Mouse (Mus musculus) hindbrain, embryonic 12.5 days (tissue): Measurements from ENCODE around the gene Padi3. TPM values are rescaled to one million over a fixed set of nuclear protein-coding genes. Genes with fewer than 3 reads are reported as not detected.
A peak's percentile ranks its signal among the peaks of the same experiment; 100 is the strongest.

Source experiments
- ATAC-seq: fragments of 200-750 bp; cut with Nextera tagmentation; 2 replicates; pipeline ENCODE4 v1.8.0; 2017; ENCODE audit warnings: moderate TSS enrichment; ENCODE audit not compliant: low FRiP score
- H3K27ac ChIP-seq: fragments of 300-500 bp; sonication (generic); 2 replicates; pipeline ENCODE4 v1.5.1; 2016; ENCODE audit warnings: mild to moderate bottlenecking
- H3K27me3 ChIP-seq: fragments of 300-500 bp; sonication (generic); 2 replicates; pipeline ENCODE4 v1.6.1; 2016; ENCODE audit warnings: mild to moderate bottlenecking
- H3K36me3 ChIP-seq: fragments of 300-500 bp; sonication (generic); 2 replicates; pipeline ENCODE4 v1.6.1; 2016; ENCODE audit warnings: mild to moderate bottlenecking
- H3K4me1 ChIP-seq: fragments of 300-500 bp; sonication (generic); 2 replicates; pipeline ENCODE4 v1.6.1; 2016
- H3K4me2 ChIP-seq: fragments of 300-500 bp; sonication (generic); replicated peaks from 2 replicates; pipeline ENCODE4 v1.6.1; 2016; ENCODE audit warnings: mild to moderate bottlenecking
- H3K4me3 ChIP-seq: fragments of 300-500 bp; sonication (generic); 2 replicates; pipeline ENCODE4 v1.5.1; 2016; ENCODE audit warnings: mild to moderate bottlenecking
- H3K9ac ChIP-seq: fragments of 300-500 bp; sonication (generic); 2 replicates; pipeline ENCODE4 v1.6.1; 2016; ENCODE audit warnings: mild to moderate bottlenecking, moderate library complexity
- H3K9me3 ChIP-seq: fragments of 300-500 bp; sonication (generic); replicated peaks from 2 replicates; pipeline ENCODE4 v1.6.1; 2016; ENCODE audit warnings: mild to moderate bottlenecking
- WGBS: fragments of 180-500 bp; shearing (Covaris S2); methylation state at CpG from one replicate; pipeline ENCODE4 v1.1.7; 2016; 5-methylcytosine and 5-hydroxymethylcytosine counted together
- polyA plus RNA-seq: library from polyadenylated mRNA; unstranded; fragments of >200 nt; fragmentation: Nextera tagmentation; extraction: Ambion mirVana; gene quantifications from 2 replicates; pipeline ENCODE4 v1.2.1, GENCODE M21; 2016

The Padi3 gene
- polyA plus RNA-seq, 1 experiment from 2014 or later = 0.06 TPM

DNA sequence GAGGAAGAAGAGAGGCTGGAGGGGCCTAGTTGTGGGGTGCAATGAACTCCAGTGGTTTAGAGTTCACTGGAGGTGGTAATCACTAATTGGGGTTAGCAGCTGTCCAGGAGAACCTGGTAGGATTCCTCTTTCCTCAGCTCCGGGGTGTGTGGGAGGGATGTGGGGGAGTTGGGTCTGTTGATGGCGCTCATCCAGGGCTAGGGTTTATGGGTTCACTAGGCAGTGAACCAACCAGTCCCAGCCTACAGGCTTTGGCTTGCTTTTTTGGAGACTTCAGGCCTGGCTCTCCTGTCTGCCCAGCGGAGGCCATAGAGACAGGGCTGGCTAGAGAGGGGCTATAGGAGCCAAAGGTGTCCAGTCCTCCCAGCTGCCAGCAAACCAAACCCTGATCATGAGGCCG, 20.5 kb downstream of the Padi3 start:
- Histone ChIP-seq H3K9me3 (no peaks in the 10 kb centered on the region), H3K36me3 (no peaks in the 10 kb centered on the region), H3K4me3 (no peak overlapping the region), H3K4me2 (no peak overlapping the region), H3K27ac (no peak overlapping the region), H3K27me3 (0 out of 2 replicates have a peak, but pooled peaks cover 5% of the 10 kb centered on the region), H3K4me1 (0 out of 2 replicates have a peak, but pooled peaks cover 2% of the 10 kb centered on the region), H3K9ac (no peak overlapping the region)
- WGBS = 91% methylated on average over 4 of the region's 4 CpGs
- no peak for ATAC-seq

DNA sequence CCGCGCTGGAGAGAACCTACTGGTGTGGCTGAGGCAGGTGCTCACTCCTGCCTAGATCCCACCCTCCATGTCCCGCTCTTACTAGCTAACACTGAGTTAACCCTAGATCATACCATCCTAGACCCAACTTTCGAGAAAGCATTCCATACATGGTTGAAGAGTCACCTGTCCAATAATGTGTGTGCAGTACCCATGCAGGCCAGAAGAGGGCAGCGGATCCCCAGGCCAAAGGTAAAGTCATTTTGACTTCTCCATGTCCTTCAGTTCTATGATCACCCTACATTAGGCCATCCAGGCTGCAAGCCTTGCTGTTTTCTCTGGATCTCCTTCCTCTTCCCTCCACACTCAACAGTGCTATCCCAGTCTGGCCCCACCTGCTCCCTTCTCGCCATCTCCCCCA, 21.5 kb downstream of the Padi3 start:
- Histone ChIP-seq H3K4me3 (no peak overlapping the region), H3K27me3 (0 out of 2 replicates have a peak, but pooled peaks cover 5% of the 10 kb centered on the region), H3K9me3 (no peaks in the 10 kb centered on the region), H3K4me2 (no peak overlapping the region), H3K9ac (no peak overlapping the region), H3K4me1 (no peaks in the 10 kb centered on the region), H3K36me3 (no peaks in the 10 kb centered on the region), H3K27ac (no peak overlapping the region)
- WGBS = 51% methylated on average over 6 of the region's 6 CpGs
- no peak for ATAC-seq

DNA sequence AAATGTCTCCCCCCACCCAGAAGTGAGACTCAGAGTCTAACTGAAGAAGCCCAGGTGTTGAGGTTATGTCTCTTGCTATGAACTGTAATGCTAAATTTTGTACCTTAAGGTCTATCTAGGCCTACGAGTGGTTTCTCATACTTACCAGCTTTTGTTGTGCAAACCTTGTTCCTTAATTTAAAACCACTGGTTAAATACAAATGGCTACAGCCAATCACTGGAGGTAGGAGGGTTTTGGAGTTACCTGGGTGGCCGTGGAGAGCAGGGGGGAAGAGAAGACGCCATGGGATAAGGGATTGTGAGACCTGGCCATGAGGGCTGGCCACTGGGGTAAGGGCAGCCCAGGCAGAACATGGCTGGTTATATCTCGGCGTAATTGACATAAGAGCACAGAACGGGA, 22.2 kb downstream of the Padi3 start:
- H3K27ac ChIP-seq = no peak overlapping the region
- 85% methylated on average over 6 of the region's 6 CpGs for WGBS
- H3K9me3 ChIP-seq = no peaks in the 10 kb centered on the region
- H3K4me2 ChIP-seq = no peak overlapping the region
- no peaks in the 10 kb centered on the region for H3K27me3 ChIP-seq
- no peak for ATAC-seq
- no peaks in the 10 kb centered on the region for H3K36me3 ChIP-seq
- no peak overlapping the region for H3K4me3 ChIP-seq
- no peaks in the 10 kb centered on the region for H3K4me1 ChIP-seq
- no peak overlapping the region for H3K9ac ChIP-seq

DNA sequence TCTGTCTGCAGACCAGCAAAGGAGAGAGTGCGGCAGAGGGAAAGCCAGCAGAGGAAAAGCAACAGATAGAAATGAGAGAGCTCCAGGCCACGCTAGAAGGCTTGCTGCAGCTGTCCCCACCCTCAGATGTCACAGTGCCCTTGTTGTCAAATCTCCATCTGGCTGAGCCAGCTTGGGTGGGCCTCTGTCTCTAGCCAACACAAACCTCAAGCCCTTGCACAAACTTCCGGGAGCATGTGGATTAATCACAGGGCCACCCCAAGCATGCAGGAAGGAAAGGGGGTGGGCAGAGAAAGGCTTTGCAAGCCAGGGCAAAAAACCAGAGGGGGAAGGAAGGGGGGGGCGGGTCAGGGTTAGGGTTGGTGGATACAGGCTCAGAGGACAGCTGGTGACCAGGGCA, 23.0 kb downstream of the Padi3 start:
- Histone ChIP-seq H3K36me3 (no peaks in the 10 kb centered on the region), H3K27me3 (no peaks in the 10 kb centered on the region), H3K27ac (no peak overlapping the region), H3K4me2 (no peak overlapping the region), H3K4me3 (no peak overlapping the region), H3K9me3 (no peaks in the 10 kb centered on the region), H3K4me1 (no peaks in the 10 kb centered on the region), H3K9ac (no peak overlapping the region)
- WGBS = 69% methylated on average over 4 of the region's 4 CpGs
- ATAC-seq = no peak

DNA sequence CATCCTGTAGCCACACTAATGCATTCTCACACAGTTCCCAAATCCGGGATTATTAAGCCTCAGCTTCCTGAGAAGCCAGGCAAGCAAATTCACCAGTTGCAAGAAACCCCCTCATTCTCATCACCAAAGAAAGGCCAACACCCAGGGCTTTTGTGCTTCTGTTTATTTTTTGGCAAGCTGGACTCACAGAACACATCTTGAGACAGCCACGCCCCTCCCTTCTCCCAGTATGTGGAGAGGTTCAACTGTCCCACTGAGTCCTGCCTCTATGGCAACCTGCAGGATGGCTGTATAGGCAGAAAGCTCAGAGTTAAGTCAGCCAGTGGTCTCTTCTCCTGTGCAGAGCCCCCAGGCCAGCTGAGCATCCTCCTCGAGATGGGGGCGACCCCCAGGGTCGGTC, 25.2 kb downstream of the Padi3 start:
- 79% methylated on average over 5 of the region's 5 CpGs for WGBS

DNA sequence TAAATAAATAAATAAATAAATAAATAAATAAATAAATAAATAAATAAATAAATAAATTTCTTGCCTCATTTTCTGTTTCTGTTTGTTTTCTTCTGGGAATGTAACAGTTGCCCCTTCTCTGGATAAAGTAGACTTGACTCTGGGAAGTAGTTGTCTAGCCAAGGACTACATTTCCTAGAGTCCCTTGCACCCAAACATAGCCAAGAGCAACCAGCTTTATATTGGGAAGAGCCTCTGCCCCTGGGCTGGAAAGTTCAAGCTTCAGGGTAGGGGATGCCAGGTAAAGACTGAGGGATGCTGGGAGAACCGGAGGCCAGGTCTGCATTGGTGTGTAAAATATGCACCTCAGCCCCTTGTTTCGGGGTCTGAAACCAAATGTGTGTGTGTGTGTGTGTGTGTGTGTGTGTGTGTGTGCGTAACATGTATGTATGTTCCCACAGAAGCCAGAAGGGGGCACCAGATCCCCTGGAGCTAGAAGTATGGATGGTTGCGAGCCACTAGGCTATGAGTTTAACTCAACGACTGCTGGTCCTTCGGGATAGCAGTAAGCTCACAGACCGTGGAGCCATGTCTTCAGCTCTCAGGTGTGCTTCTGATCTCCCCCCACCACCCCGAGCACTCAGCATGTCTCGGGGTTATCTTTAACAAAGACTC, 26.0 kb downstream of the Padi3 start:
- Histone ChIP-seq H3K36me3 (no peaks in the 10 kb centered on the region), H3K27ac (no peak overlapping the region), H3K9me3 (no peaks in the 10 kb centered on the region), H3K4me2 (no peak overlapping the region), H3K9ac (no peak overlapping the region), H3K4me3 (no peak overlapping the region), H3K4me1 (0 out of 2 replicates have a peak, but pooled peaks cover 5% of the 10 kb centered on the region), H3K27me3 (no peaks in the 10 kb centered on the region)
- no peak for ATAC-seq
- 98% methylated on average over 9 of the region's 9 CpGs for WGBS

More for the DNA sequence above, 25.2 kb downstream of the Padi3 start:
- Histone ChIP-seq H3K9ac (no peak overlapping the region), H3K36me3 (no peaks in the 10 kb centered on the region), H3K4me3 (no peak overlapping the region), H3K4me1 (no peaks in the 10 kb centered on the region), H3K9me3 (no peaks in the 10 kb centered on the region), H3K27ac (no peak overlapping the region), H3K4me2 (no peak overlapping the region), H3K27me3 (no peaks in the 10 kb centered on the region)
- ATAC-seq = no peak

DNA sequence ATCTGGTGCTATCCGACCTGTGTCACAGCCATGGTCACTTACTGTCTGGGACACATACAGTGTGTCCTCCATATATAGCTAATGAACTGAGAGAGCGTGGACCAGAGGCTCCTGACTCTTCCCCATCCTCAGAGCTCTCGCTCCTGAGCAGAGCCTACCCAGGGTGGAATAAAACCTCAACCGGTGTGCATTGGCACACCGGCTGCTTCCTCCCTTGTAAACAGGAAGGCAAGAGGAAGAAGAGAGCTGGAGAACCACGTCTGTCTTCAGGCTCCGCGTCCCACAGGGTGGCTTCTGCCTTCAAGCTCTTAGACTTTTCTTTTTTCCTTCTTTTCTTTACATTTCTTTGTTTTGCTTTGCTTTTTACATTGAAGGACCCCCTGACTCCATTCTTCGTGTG, 27.6 kb downstream of the Padi3 start:
- no peak for ATAC-seq
- 0 out of 2 replicates have a peak, but pooled peaks cover 9% of the 10 kb centered on the region for H3K4me1 ChIP-seq
- no peaks in the 10 kb centered on the region for H3K27me3 ChIP-seq
- no peak overlapping the region for H3K9ac ChIP-seq
- WGBS = 89% methylated on average over 9 of the region's 9 CpGs
- H3K36me3 ChIP-seq = no peaks in the 10 kb centered on the region
- H3K9me3 ChIP-seq = no peaks in the 10 kb centered on the region
- H3K4me3 ChIP-seq = no peak overlapping the region
- no peak overlapping the region for H3K4me2 ChIP-seq
- no peak overlapping the region for H3K27ac ChIP-seq

DNA sequence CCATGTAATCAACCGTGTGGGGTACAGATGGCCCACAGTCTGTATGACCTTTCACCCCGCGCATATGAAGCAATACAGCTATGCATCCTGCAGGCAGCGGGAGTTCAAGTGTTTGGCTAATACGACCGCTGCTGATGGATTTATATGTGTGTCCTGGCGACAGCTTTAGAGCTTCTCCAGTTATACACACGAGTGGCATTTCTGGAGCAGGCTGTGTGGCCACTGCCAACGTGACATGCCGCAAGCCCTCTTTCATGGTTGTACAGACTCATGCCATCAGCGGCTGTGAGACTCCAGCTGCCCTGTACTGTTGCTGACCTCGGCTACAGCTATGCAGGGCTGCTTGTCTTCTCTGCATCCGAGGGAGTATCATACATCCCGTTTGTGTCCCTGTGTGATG, 29.9 kb downstream of the Padi3 start:
- no peaks in the 10 kb centered on the region for H3K27me3 ChIP-seq
- H3K4me2 ChIP-seq = no peak overlapping the region
- WGBS = 82% methylated on average over 14 of the region's 14 CpGs
- H3K4me3 ChIP-seq = no peak overlapping the region
- H3K9me3 ChIP-seq = no peaks in the 10 kb centered on the region
- no peak for ATAC-seq
- H3K27ac ChIP-seq = no peak overlapping the region
- no peaks in the 10 kb centered on the region for H3K36me3 ChIP-seq
- 0 out of 2 replicates have a peak, but pooled peaks cover 9% of the 10 kb centered on the region for H3K4me1 ChIP-seq
- H3K9ac ChIP-seq = no peak overlapping the region

DNA sequence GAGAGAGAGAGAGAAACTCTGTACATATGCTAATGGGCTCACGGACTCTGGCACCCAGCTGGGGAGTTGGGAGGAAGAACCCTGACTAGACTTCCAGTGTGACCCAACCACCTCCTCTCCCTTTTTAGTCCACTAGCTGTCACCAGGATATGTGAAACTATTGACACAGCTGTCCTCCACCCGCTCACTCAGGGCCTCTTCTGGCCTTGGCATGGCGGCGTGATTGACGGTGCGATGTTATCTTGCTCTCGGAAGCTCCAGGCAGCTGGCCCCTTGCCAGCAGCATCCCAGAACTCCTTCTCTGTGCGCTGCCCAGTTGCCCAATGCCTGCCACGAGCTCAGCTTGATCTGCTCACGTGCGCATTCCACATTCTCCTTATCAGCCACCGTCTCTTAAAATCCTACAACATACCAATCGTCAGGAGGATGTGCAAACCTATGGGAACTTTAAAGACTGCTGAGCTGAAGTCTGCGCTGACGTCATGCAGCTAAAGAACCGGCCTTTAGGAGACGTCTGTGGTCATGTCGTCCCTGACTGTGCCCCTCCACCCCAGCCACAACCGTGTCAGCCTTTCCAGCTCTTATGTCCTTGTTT, 30.5 kb downstream of the Padi3 start:
- Histone ChIP-seq H3K9me3 (no peaks in the 10 kb centered on the region), H3K4me3 (no peak overlapping the region), H3K4me1 (0 out of 2 replicates have a peak, but pooled peaks cover 9% of the 10 kb centered on the region), H3K4me2 (no peak overlapping the region), H3K27ac (no peak overlapping the region), H3K27me3 (no peaks in the 10 kb centered on the region), H3K36me3 (no peaks in the 10 kb centered on the region), H3K9ac (no peak overlapping the region)
- WGBS = 52% methylated on average over 19 of the region's 19 CpGs
- ATAC-seq = peak; percentile 64

DNA sequence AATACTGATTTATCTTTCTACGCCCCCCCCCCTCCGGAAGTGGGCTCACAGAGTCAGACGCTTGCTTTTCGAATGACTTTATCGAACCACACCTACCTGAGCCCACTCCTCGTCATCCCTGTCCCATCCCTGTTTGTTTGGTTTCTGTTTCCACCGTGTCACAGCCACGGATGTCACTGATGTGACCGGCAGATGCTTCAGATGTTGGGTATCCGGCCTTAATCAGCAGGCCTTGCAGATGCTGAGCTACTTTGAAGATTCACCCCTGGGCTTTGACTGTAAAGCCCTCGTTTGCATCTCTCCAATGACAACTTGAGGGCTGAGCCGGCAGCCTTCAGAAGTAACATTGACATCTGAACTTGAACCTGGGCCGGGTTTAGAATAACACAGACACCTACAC, 33.8 kb downstream of the Padi3 start:
- H3K4me1 ChIP-seq = 0 out of 2 replicates have a peak, but pooled peaks cover 9% of the 10 kb centered on the region
- no peak overlapping the region for H3K4me2 ChIP-seq
- H3K4me3 ChIP-seq = no peak overlapping the region
- no peaks in the 10 kb centered on the region for H3K9me3 ChIP-seq
- H3K36me3 ChIP-seq = no peaks in the 10 kb centered on the region
- H3K27me3 ChIP-seq = no peaks in the 10 kb centered on the region
- WGBS = 70% methylated on average over 13 of the region's 13 CpGs
- H3K27ac ChIP-seq = no peak overlapping the region
- no peak for ATAC-seq
- H3K9ac ChIP-seq = no peak overlapping the region

DNA sequence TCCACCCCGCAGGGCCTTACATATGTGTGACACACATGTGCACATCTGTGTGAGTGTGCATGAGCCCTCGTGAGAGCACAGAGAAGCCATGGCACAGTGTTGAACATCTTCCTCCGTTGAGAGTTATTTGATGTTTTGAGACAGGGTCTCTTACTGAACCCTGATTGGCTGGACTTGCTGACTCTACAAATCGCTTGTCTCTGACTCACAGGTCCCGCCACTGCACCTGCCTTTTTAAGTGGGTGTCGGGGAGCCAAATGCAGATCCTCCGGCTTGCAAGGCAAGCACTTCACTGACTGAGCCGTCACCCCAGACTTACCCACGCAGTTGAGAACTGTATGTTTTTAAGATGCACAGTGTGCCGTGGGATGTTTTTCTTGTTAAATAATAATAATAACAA, 34.6 kb downstream of the Padi3 start:
- Histone ChIP-seq H3K9ac (no peak overlapping the region), H3K27ac (no peak overlapping the region), H3K36me3 (no peaks in the 10 kb centered on the region), H3K4me1 (0 out of 2 replicates have a peak, but pooled peaks cover 9% of the 10 kb centered on the region), H3K4me2 (no peak overlapping the region), H3K4me3 (no peak overlapping the region), H3K9me3 (no peaks in the 10 kb centered on the region), H3K27me3 (no peaks in the 10 kb centered on the region)
- 87% methylated on average over 10 of the region's 10 CpGs for WGBS
- ATAC-seq = no peak

DNA sequence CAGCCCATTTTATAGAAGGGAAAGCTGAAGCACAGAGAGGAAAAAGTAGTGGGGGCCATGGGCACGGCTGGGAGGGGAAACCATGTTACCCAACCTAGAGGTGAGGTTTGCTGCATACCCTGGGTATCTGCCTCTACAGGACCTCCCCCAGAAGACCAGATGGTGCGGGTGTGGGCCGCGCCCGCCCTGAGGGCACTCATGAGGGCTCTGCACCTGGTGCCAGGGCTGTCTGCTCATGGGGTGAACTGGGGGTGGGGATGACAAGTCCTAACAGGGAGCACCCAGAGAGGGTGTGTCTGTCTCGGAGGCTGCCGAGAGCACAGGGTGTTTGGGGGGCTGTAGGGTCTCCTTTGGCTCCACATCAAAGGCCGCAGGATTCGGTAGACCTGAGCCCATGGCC, 35.6 kb downstream of the Padi3 start:
- no peaks in the 10 kb centered on the region for H3K9me3 ChIP-seq
- no peak for ATAC-seq
- no peak overlapping the region for H3K27ac ChIP-seq
- H3K4me3 ChIP-seq = no peak overlapping the region
- H3K4me2 ChIP-seq = no peak overlapping the region
- 81% methylated on average over 9 of the region's 9 CpGs for WGBS
- peaks cover 14% of the 10 kb centered on the region; the same call in 1 of the 2 replicates for H3K4me1 ChIP-seq
- H3K36me3 ChIP-seq = no peaks in the 10 kb centered on the region
- no peaks in the 10 kb centered on the region for H3K27me3 ChIP-seq
- H3K9ac ChIP-seq = no peak overlapping the region
